Mouse (Mus musculus) retina, postnatal 7 days (tissue): ENCODE data around the gene Gm42688.
A peak's percentile ranks its signal among the peaks of the same experiment; 100 is the strongest.

Experiments used
- DNase-seq: peaks from one replicate; pipeline ENCODE4 v3.0.0-alpha.2; 2012; ENCODE audit warnings: low read depth, low spot score

Gene Gm42688

GRCm38 (mm10) chr6:83084477-83084876 is 16.9 kb upstream of the Gm42688 start:
- DNase-seq = no peak

GRCm38 (mm10) chr6:83086121-83087035 is 15.0 kb upstream of the Gm42688 start, which contains the start of gene Lbx2:
Lbx2 (plus strand) TSS chr6:83086367.
- no peak for DNase-seq

- DNase-seq = no peak
Measured at GRCm38 (mm10) chr6:83087205-83087925, 14.1 kb upstream of the Gm42688 start.

DNA sequence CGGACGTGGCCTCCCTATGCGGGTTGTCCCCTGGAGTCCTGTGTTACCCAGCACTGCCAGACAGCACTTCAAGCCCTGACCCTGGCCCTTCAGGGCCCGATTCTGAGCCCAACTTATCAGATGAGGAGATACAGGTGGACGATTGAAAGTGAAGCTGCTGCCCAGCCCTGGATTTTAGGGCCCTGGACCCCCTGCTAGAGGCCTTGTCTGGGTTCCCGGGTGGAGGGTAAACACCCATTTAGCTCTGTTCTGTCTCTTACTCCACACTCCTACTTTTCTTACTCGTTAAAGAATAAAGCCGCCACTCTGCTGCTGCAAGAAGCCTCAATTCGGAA is 13.5 kb upstream of the Gm42688 start:
- no peak for DNase-seq

- DNase-seq = no peak
Measured at GRCm38 (mm10) chr6:83092416-83093127, 8.8 kb upstream of the Gm42688 start.

DNA sequence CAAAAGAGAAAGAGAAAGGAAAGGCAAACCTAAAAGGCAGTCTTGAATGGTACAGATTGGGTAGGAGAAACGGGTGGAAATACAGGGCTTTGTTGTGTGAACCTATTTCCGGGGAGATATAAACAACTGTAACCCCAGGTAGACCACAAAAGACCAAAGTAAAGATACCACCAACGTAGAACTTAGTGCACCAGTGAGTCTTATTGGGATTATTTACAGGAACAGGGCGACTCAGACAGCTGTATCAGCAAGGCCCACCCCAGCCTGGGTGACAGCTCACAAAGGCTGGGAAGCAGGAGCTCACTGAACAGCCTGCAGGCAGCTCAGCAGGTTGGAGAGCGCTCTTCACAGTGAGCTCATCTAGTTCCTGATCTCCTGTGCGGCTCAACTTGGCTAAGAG is 5.4 kb upstream of the Gm42688 start:
- DNase-seq = no peak

GRCm38 (mm10) chr6:83098411-83098810 is 3.0 kb upstream of the Gm42688 start:
- DNase-seq = no peak

DNA sequence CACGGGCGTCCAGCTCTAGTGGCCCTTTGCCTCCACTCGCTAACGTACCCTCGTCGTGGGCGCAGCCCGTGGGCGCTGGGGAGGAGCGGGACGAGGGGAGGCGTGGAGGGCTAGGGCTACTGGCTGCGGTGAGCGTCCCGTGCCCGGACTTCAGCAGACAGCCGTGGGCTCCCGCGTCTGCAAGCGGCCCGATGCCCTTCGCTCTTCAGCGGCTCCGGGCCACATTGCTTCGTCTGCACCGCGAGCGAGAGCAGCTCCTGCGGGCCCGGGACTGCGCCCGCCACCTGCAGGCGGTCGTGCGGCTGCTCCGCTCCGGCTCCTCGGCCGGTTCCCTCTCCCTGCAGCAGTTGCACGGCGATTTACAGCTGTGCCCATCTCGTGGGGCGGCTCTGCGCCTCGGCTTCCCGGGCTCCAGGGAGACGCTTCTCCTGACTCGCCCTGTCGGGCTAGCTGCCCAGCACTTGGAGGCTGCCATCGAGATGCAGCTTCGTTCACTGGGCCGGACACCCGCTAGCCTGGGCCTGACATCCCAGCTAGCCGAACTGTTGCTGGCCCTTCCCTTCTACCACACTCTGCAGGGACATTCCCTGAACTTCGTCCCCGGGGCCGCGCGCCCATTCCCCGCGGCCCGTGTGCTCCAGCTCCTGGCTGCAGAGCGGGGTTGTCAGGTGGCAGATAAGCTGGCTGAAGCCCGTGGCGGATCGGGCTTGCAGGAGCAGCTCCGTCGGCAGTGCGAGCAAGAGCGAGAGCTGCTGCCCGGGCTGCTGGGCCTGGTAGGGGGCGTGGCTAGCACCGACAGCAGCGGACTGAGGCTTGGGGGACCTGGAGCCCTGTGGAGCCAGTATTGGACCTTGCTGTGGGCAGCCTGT is 505 bp downstream of the Gm42688 start:
- peak; percentile 52 for DNase-seq

DNA sequence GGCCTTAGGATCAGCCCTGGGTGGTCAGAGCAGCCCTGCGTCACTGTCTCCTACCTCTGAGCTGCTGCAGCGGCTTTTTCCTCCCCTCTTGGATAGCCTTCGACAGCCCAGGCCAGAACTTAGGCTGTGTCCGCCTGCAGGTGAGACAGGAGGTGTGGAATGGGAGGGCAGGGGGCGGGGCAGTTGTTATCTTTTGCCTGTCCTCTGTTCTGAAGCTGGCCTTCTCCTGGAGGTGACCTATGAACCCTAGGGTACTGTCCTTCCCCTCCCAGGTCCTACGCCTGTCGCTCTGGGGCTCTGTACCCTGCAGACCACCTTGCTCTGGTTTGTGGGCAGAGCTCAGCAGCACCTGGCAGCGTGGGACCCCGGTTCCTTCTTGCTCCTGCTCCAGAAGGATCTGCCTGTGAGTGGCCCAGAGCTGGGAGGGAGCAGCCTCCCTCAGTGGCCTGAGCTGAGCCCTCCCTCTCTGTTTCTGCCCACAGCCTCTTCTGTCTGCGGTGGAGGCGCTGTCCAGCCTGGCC is 1.8 kb downstream of the Gm42688 start:
- DNase-seq = no peak

- no peak for DNase-seq
Measured at GRCm38 (mm10) chr6:83104158-83104557, 2.7 kb downstream of the Gm42688 start.

DNA sequence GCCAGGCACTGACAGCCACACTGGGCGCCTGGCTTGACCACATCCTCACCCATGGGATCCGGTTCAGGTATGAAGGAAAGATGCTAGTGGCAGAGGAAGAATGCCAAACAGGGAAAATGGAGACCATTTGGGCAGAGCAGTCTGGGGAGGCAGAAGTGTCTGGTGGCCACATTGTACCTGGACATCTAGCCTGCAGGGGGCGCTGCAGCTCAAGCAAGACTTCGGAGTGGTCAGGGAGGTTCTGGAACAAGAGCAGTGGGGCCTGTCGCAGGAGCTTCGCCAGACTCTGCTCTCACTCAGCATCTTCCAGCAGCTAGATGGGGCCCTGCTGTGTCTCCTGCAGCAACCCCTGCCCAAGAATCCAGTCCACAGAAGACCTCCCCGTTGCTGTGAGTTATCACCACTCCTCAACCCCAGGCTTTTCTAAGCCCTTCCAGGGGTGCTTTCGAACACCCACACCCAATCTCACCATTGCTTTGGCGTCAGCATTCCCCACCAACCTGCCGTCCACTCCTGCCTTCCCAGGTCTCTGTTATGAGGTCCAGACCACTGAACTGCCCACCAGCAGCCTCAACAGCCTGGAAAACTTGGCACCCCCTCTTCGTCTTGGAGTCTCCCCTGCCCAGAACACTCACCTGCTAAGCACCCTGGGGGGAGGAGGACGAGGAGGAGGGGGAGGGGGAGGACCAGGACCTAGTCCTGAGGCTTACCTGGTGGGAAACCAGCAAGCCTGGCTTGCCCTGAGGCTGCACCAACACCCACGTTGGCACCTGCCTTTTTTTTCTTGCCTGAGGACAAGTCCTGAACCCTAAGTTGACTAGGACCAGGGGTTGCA is 6.4 kb downstream of the Gm42688 start:
- DNase-seq = peak; percentile 48

DNA sequence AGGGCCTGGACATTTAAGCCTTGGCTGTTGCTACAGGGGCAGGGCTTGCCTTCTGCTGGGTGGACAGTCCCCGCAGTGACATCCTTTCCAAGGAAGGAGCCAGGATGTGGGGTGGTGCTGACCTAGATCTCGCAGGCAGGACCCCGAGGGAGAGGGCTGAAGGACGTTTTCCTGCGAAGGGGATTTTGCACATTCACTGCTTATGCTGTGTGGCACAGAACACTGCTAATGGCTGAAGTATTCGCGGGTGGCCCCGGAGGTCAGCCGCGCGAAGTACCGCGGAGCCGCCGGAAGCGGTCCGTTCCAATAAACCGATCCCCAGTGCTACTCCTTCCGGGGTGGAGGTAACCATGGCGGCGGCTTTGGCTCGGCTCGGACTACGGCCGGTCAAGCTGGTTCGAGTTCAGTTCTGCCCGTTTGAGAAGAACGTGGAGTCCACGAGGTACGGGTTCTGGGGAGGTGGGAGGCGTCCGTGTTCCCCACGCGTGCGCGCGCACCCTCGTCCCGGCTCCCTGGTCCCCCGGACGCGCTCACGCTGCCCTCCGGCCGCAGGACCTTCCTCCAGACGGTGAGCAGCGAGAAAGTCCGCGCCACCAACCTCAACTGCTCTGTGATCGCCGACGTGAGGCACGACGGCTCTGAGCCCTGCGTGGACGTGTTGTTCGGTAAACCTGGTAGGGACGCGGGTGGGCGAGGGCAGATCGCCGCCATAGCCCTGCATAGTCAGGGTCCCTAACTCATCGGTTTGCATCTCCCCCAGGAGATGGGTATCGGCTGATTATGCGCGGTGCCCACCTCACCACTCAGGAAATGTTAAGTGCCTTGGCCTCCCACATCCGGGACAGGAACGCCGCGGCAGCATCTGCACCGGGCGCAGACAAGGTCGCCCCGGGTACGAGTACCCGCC is 7.6 kb downstream of the Gm42688 start, which contains the start of gene Mrpl53:
Gene Mrpl53, plus strand, starts transcription at position 279 of the 907 bp plus-strand sequence.
- DNase-seq = peak; percentile 70

DNA sequence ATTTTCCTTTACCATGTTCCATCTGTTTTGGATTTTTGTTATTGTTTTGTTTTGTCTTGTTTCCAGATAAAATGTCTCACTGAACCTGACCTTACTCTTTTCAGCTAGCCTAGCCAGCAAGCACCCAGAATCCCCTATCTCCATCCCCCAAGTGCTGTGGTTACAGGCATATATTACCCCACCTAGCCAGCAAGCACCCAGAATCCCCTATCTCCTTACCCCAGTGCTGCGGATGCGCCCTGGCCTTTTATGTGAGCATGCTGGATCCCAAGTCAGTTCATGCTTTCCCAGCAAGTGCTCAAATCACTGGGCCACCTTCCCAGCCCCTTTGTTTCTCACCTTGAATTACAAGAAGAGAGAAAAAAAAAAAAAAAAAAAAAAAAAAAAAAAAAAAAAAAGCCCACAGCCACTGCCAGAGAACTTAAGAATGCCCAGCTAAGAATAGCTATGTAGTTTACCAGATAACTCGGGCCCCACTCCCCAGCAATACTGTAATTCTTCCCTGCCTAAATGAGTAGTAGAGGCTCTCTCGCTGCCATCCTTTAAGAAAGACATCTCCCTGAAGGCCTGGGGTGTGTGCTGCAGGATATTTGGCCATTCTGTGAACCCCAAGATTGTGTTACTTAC is 10.2 kb downstream of the Gm42688 start:
- DNase-seq = no peak

DNA sequence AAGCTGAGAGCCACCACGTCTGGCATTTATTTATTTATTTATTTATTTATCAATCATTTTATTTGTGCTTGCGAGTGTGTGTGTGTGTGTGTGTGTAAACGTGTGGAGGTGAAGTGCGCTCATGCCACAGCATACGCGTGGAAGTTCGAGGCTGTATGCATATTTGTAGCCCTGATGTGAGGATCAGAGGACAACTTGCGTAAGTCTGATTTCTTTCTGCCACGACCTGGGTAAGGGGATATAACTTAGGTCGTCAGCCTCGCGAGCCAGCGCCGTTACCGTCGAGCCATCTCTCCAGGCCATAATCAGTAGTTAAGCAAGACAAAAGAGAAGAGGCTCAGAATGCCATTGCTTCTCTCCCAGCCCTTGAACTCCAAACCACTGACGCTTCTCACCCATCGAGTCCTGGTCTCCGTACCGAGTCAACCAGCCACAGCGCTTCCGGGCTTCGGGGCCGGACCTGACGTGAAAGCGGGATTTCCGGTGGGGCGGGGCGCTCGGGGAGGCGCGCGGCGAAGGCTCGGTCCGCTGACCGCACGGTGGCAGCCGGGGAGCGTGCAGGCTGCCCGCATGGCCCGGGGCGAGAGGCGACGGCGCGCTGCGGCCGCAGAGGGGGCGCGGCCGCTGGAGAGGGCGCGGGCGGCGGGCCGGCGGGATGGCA is 13.7 kb downstream of the Gm42688 start, which contains the start of gene Mogs:
Gene Mogs, plus strand, starts transcription at position 486 of the 661 bp plus-strand sequence.
- DNase-seq = peak; percentile 85

DNA sequence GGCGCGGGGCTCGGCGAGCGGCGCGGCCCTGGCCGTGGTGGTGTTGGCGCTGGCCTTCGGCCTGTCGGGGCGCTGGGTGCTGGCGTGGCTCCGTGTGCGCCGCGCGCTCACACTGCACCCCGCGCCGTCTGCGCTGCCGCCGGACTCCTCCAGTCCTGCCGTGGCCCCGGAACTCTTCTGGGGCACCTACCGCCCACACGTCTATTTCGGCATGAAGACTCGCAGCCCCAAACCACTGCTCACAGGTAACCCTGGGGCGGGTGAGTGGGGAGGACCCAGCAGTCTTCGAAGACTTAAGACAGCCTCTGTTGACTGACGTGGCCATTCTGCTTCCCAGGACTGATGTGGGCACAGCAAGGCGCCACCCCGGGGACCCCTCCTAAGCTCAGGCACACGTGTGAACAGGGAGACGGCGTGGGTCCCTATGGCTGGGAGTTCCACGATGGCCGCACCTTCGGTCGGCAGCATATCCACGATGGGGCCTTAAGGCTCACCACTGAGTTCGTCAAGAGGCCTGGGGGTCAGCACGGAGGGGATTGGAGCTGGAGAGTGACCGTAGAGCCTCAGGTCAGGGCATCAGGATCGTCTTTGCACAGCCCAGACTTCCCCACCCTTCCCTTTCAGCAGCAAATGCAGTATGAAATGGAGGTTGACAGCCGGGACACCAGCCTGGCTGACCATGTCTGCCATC is 14.4 kb downstream of the Gm42688 start:
- no peak for DNase-seq

DNA sequence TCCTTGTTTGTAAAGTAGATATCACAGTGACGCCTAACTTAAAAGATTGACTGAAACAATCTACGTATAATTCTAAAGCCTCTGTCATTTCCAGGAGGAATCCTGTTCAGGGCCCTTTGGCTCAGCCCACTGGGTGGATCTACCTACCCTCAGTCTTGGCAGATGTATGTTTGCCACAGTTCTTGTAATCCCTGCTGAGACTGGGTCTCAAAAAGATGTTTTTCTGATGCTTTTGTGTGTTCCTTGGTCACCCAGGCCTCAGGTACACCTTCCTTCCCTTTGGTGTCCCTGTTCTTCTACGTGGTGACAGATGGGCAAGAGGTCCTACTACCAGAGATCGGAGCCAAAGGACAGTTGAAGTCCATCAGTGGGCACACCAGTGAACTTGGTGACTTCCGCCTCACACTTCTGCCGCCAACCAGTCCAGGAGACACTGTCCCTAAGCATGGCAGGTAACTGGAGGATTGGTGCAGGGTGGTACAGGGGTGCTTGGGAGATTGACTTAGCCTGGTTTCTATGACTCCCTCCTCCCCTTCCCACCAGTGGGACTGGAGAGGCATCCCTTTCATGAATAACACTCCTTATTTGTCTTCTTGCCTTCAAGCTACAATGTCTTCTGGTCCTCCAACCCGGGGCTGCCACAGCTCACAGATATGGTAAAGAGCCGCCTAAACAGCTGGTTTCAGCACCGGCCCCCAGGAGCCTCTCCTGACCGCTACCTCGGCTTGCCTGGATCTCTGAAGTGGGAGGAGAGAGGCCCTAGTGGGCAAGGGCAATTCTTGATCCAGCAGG is 15.2 kb downstream of the Gm42688 start:
- DNase-seq = no peak

GRCm38 (mm10) chr6:83117165-83117438 is 15.7 kb downstream of the Gm42688 start:
- no peak for DNase-seq
